In genomic region chr4:53062301-53063008, GRCm38 (mm10) we compare ENCODE assay signal across 20 mouse cellular contexts. TPM values are rescaled to one million over a fixed set of nuclear protein-coding genes. Genes with fewer than 3 reads are reported as not detected.
DNase-seq lines count a peak whose midpoint lies in the region; ATAC-seq lines count a peak whose summit lies in the region.
"Had no signal": no experiment of that assay in that cellular context is flagged by ENCODE, and none has a peak within 500 bp of the region (broad histone marks: within the 10 kb centered on the region; RNA-seq: fewer than 3 reads in every experiment).

No protein-coding gene starts in this region.

- H3K9ac ChIP-seq in midbrain, embryonic 16.5 days (ENCODE audit: low read depth, low read length): no peak overlapping the region
- H3K9ac ChIP-seq: embryonic facial prominence, embryonic 15.5 days; heart, embryonic 13.5 days had no signal

- DNase-seq in cerebellum, adult 11-12 months: peak; percentile 29
- no peak for DNase-seq in cerebellum, adult 11 months
- DNase-seq in layer of hippocampus, postnatal 14 days (ENCODE audit: low spot score in 2 of 2): peak; percentile 8 to 15
- DNase-seq in layer of hippocampus, adult 9-10 months (ENCODE audit: low spot score): no peak
- peak; percentile 41 for DNase-seq in cerebellum, adult 9-11 months
- DNase-seq in cerebellum, postnatal 36 days: peak; percentile 11 to 14
- no peak for DNase-seq in c-Kit-positive CD71-positive TER-119-positive erythroid progenitor cells, embryonic 14.5 days (ENCODE audit: low spot score)
- DNase-seq: adrenal gland, postnatal 10 days; gastrocnemius, postnatal 10 days; heart, postnatal 36 days; kidney, adult 8-10 months had no signal

- H3K4me1 ChIP-seq in midbrain, embryonic 16.5 days (ENCODE audit: control insufficient read depth, insufficient read depth, low read length): no peaks in the 10 kb centered on the region
- H3K4me1 ChIP-seq: embryonic facial prominence, embryonic 15.5 days; forebrain, embryonic 10.5 days; heart, embryonic 13.5 days had no signal

- H3K4me3 ChIP-seq in midbrain, embryonic 16.5 days (ENCODE audit: low read depth, low read length): no peak overlapping the region
- H3K4me3 ChIP-seq: embryonic facial prominence, embryonic 15.5 days; erythroblast, embryonic 14.5 days; forebrain, embryonic 10.5 days; heart, embryonic 13.5 days had no signal

- no peak overlapping the region for H3K27ac ChIP-seq in midbrain, embryonic 16.5 days (ENCODE audit: low read length)
- H3K27ac ChIP-seq: embryonic facial prominence, embryonic 15.5 days; forebrain, embryonic 10.5 days; heart, embryonic 13.5 days had no signal

- no peaks in the 10 kb centered on the region for H3K27me3 ChIP-seq in midbrain, embryonic 16.5 days (ENCODE audit: control insufficient read depth, insufficient read depth, low read depth, low read length)
- H3K27me3 ChIP-seq: embryonic facial prominence, embryonic 15.5 days; heart, embryonic 13.5 days had no signal

- no peaks in the 10 kb centered on the region for H3K9me3 ChIP-seq in midbrain, embryonic 16.5 days (replicated peaks; ENCODE audit: control insufficient read depth, low read length, poor library complexity, severe bottlenecking)
- H3K9me3 ChIP-seq: embryonic facial prominence, embryonic 15.5 days; forebrain, embryonic 10.5 days; heart, embryonic 13.5 days had no signal

- ATAC-seq in midbrain, embryonic 16.5 days: no peak
- ATAC-seq: forebrain, embryonic 14.5 days; hindbrain, embryonic 16.5 days; inflammation-experienced regulatory T-cells, adult 6 months; intestine, postnatal 0 days had no signal

- H3K36me3 ChIP-seq in midbrain, embryonic 16.5 days (ENCODE audit: control insufficient read depth, insufficient read depth, low read length): peaks cover 10% of the 10 kb centered on the region; the same call in 1 of the 2 replicates

- 85% methylated on average over 7 of the region's 7 CpGs for WGBS in midbrain, embryonic 16.5 days

- H3K4me2 ChIP-seq in midbrain, embryonic 16.5 days (ENCODE audit: low read length): no peak overlapping the region
- H3K4me2 ChIP-seq: embryonic facial prominence, embryonic 15.5 days; heart, embryonic 13.5 days had no signal

RNA-seq across cellular contexts. Expression of gene Nipsnap3b, which starts 50.8 kb away (rescaled TPM):
- total RNA-seq in layer of hippocampus, postnatal 14 days (2021): 10 to 100 TPM; 15.0 to 19.5 TPM
- 186 and 194 TPM in 2 replicates for polyA plus RNA-seq in midbrain, embryonic 16.5 days (2015; fragmentation: Nextera tagmentation; extraction: Ambion mirVana)

Comparison
In these comparisons a context has a peak if more than half of its experiments do, and no peak if none do; other contexts are left out.
1. DNase-seq: peak in cerebellum, adult 11-12 months (single experiment), layer of hippocampus, postnatal 14 days (2 of 2), cerebellum, adult 9-11 months (single experiment) and cerebellum, postnatal 36 days (2 of 2); none in cerebellum, adult 11 months (single experiment), layer of hippocampus, adult 9-10 months (single experiment) and c-Kit-positive CD71-positive TER-119-positive erythroid progenitor cells, embryonic 14.5 days (single experiment).